Mouse (Mus musculus) hindbrain, embryonic 10.5 days (tissue): ENCODE measurements around the gene Dot1l. TPM values are rescaled to one million over a fixed set of nuclear protein-coding genes. Genes with fewer than 3 reads are reported as not detected.

ENCODE experiments used
- DNase-seq: peaks from one replicate; pipeline ENCODE4 v3.0.0-alpha.2; 2017; ENCODE audit warnings: low spot score
- H3K27ac ChIP-seq: fragments of 300-500 bp; sonication (generic); 2 replicates; pipeline ENCODE4 v1.5.1; 2016; ENCODE audit warnings: mild to moderate bottlenecking, moderate library complexity
- H3K27me3 ChIP-seq: fragments of 300-500 bp; sonication (generic); 2 replicates; pipeline ENCODE4 v1.6.1; 2016; ENCODE audit warnings: mild to moderate bottlenecking; ENCODE audit not compliant: poor library complexity, insufficient read depth, severe bottlenecking
- H3K36me3 ChIP-seq: fragments of 300-500 bp; sonication (generic); 2 replicates; pipeline ENCODE4 v1.6.1; 2016; ENCODE audit warnings: mild to moderate bottlenecking, moderate library complexity
- H3K4me1 ChIP-seq: fragments of 300-500 bp; sonication (generic); replicated peaks from 2 replicates; pipeline ENCODE4 v1.6.1; 2016; ENCODE audit warnings: mild to moderate bottlenecking
- H3K4me3 ChIP-seq: fragments of 300-500 bp; sonication (generic); 2 replicates; pipeline ENCODE4 v1.5.1; 2016; ENCODE audit warnings: mild to moderate bottlenecking, moderate library complexity
- H3K9me3 ChIP-seq: fragments of 300-500 bp; sonication (generic); 2 replicates; pipeline ENCODE4 v1.6.1; 2016; ENCODE audit warnings: mild to moderate bottlenecking, moderate library complexity
- whole genome bisulfite sequencing: fragments of 180-500 bp; shearing (Covaris S2); methylation state at CpG from one replicate; pipeline ENCODE4 v1.1.7; 2016; 5-methylcytosine and 5-hydroxymethylcytosine counted together
- polyA plus RNA-seq: library from polyadenylated mRNA; unstranded; fragments of >200 nt; fragmentation: Nextera tagmentation; extraction: Ambion mirVana; gene quantifications from 2 replicates; pipeline ENCODE4 v1.2.1, GENCODE M21; 2016

Gene Dot1l
- polyA plus RNA-seq, 1 experiment from 2014 or later = 22.8 TPM

DNA sequence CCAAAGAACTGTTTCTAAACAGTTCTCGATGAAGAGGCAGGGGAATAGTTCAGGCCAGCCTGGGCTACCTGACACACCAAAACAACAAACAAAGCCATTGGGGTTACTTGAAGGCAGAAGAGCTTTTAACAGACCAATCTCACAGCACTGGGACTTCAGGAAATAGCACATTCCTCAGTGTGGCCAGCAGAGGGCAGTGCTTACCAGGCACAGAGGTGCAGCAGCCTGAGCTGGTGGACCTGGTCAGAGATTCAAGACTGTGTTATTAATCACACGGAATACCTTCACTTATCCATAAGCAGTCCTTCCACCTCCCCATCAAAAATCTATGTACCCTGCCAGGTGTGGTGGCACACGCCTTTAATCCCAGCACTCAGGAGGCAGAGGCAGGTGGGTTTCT, 7.6 kb upstream of the Dot1l start:
- H3K27me3 ChIP-seq = no peaks in the 10 kb centered on the region
- H3K36me3 ChIP-seq = no peaks in the 10 kb centered on the region
- peak; percentile 71 for DNase-seq
- H3K27ac ChIP-seq = no peak overlapping the region
- peaks cover 22% of the 10 kb centered on the region for H3K4me1 ChIP-seq
- no peaks in the 10 kb centered on the region for H3K9me3 ChIP-seq
- WGBS = 17% methylated on average over 3 of the region's 3 CpGs
- H3K4me3 ChIP-seq = no peak overlapping the region

DNA sequence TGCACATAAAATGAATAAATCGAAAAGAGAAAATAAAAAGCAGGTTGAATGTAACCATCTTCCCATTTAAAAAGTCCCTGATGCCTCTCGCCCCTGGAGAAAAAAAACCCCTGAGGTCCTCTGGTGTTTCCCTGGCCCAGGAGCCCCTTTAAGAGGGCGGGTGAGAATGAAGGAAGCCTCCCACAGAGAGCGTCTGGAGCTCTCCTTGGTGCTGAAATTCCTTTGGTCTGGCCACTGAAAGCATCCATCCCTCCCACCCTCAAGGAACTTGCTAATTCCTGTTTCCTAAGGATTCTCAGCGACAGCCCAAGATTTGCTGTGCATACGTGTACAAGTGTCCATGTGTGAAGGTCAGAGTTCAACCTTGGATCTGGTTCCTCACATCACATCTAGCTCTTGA, 6.4 kb upstream of the Dot1l start:
- no peak overlapping the region for H3K27ac ChIP-seq
- H3K9me3 ChIP-seq = no peaks in the 10 kb centered on the region
- H3K27me3 ChIP-seq = no peaks in the 10 kb centered on the region
- H3K36me3 ChIP-seq = no peaks in the 10 kb centered on the region
- 7% methylated on average over 6 of the region's 6 CpGs for WGBS
- peak; percentile 58 for DNase-seq
- H3K4me3 ChIP-seq = no peak overlapping the region
- peaks cover 21% of the 10 kb centered on the region for H3K4me1 ChIP-seq

DNA sequence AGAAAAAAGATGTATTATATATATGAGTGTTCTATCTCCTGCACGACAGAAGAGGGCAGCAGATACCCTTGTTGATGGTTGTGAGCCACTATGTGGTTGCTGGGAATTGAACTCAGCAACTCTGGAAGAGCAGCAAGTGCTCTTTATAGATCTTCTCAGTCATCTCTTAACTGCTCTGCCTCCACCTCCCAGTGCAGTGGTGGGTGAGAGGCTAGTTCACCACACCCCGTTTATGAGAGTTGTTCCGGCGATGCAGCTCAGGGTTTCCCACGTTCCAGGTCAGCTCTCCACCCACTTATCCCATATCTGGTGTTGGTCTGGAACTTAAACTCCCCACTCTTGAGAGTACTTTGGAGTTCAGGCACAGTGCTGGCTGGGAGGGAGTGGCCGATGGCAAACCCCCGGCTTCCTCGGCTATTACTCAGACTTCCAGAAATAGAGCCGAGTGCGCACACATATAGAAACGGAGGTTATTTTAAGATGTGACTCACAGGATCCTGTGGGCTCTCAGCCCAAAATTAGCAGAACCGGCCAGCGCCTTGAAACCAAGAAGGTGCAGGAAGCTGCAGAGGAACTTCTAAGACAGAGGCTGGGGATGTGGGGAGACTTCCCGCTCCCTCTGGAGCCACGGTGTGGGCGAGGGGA, 3.7 kb upstream of the Dot1l start:
- peak overlapping the region; percentile 23; the same call in 1 of the 2 replicates for H3K27ac ChIP-seq
- H3K9me3 ChIP-seq = no peaks in the 10 kb centered on the region
- peaks cover 29% of the 10 kb centered on the region for H3K4me1 ChIP-seq
- 14% methylated on average over 16 of the region's 16 CpGs for WGBS
- DNase-seq = no peak
- no peaks in the 10 kb centered on the region for H3K27me3 ChIP-seq
- no peaks in the 10 kb centered on the region for H3K36me3 ChIP-seq
- H3K4me3 ChIP-seq = peak overlapping the region; percentile 41

DNA sequence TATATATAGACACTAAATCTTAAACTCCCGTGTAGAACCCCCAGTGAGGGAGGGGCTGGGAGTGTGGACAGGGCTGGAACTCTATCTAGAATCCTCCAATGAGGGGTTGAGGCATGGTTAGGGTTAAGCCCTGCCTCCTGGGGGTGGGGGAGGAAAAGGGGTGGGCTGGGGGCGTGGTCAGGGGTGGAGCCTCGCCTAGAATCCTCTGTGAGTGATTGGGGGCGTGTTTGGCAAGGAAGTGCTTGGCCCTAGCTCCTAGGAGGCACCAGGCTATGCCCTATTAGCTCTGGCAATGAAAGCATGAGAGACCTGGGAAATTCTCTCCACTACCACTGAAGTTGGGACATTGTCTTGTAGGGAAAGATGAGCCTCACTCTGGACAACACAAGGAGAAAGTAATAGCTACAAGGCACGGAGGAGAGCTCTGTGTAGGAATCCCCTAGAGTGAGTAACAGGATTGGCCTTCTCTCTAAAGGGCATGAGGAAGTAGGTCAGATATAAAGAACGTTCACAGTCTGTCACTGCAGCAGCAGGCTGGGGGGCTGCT, 2.9 kb upstream of the Dot1l start:
- 0 out of 2 replicates have a peak overlapping the region, but pooled peaks have one; percentile 23 for H3K27ac ChIP-seq

DNA sequence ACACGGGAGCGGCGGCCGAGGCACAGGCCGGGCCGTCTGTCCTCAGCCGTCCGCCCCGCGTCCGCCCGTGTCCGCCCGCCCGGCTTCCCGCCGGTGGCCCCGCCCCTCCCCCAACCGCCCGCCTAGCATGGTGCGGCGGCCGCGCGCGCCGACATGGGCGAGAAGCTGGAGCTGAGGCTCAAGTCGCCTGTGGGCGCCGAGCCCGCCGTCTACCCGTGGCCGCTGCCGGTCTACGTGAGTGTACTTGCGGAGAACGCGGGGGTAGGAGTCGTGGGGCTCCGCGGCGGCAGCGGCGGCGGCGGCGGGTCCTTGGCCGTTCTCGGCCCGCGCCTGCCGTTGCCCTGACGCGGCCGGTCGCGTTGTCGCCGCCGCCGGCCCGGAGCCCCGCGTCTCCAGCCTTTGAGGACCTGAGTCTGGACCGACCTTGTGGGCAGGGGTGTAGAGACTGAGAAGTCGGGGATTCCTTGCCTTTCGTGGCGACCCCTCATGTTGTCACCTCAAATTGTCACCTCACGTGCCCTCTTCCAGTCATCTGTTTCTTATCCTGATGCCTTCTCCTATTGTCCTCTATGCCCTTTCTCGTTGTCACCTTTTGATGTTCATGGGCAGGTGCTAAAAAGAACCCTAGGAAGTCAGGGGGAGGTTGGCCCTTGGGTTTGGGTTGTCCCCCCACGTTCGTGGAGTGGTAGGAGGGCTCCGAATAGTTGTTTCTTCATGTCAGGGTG, 447 bp downstream of the Dot1l start:
- Histone ChIP-seq H3K36me3 (no peaks in the 10 kb centered on the region), H3K4me1 (peaks cover 68% of the 10 kb centered on the region), H3K27me3 (no peaks in the 10 kb centered on the region), H3K4me3 (peak overlapping the region; percentile 91), H3K9me3 (no peaks in the 10 kb centered on the region), H3K27ac (peak overlapping the region; percentile 97)
- DNase-seq = no peak
- under 1% methylated on average over 74 of the region's 75 CpGs for WGBS

More for the DNA sequence above, 2.9 kb upstream of the Dot1l start:
- WGBS = 7% methylated on average over 6 of the region's 6 CpGs
- no peaks in the 10 kb centered on the region for H3K36me3 ChIP-seq
- H3K4me1 ChIP-seq = peaks cover 37% of the 10 kb centered on the region
- H3K4me3 ChIP-seq = peak overlapping the region; percentile 41
- DNase-seq = peak; percentile 88
- no peaks in the 10 kb centered on the region for H3K9me3 ChIP-seq
- H3K27me3 ChIP-seq = no peaks in the 10 kb centered on the region

DNA sequence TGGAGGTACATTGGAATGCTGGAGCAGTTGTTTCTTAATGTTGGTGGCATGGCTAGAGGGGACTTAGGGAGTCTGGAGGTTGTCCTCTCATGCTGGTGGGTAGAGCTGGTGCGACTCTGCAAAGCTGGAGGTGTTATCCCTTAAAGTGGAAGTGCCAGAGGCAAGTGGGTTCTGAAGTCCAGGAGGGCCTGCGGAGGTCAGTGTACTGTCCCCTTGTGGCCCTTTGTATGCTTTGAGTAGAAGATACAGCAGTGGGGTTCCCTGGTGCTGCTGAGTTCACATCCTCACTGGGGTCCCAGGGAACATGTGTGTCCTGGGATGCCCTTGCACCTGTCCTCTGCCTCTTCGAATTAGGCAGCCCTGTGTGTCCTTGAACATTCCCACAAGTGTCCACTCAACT, 1.1 kb downstream of the Dot1l start:
- H3K4me1 ChIP-seq = peaks cover 74% of the 10 kb centered on the region
- H3K27ac ChIP-seq = peak overlapping the region; percentile 97
- no peak for DNase-seq
- H3K36me3 ChIP-seq = no peaks in the 10 kb centered on the region
- H3K27me3 ChIP-seq = no peaks in the 10 kb centered on the region
- WGBS = 36% methylated on average over 3 of the region's 3 CpGs
- H3K9me3 ChIP-seq = no peaks in the 10 kb centered on the region
- peak overlapping the region; percentile 91 for H3K4me3 ChIP-seq

DNA sequence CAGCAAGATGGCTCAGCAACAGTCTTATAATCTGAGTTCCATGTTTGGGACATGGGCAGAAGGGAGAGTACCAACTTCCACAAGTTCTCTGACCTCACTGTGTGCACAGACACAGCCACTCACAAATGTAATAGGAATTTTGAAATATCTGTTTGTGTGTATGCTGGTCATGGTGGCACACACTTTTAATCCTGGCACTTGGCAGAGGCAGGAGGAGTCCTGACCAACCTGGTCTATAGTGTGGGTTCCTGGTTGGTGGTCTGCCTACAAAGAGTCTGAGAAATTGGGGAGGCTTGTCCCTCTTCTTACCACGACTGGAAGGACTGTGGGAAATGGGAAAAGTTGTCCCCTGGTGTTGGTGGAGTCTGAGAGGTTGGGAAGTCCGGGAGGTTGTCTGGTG, 1.5 kb downstream of the Dot1l start:
- 72% methylated on average over 2 of the region's 2 CpGs for WGBS
- Histone ChIP-seq H3K27me3 (no peaks in the 10 kb centered on the region), H3K36me3 (no peaks in the 10 kb centered on the region), H3K9me3 (no peaks in the 10 kb centered on the region), H3K27ac (peak overlapping the region; percentile 97; the same call in 1 of the 2 replicates), H3K4me1 (peaks cover 71% of the 10 kb centered on the region), H3K4me3 (peak overlapping the region; percentile 91)
- no peak for DNase-seq

DNA sequence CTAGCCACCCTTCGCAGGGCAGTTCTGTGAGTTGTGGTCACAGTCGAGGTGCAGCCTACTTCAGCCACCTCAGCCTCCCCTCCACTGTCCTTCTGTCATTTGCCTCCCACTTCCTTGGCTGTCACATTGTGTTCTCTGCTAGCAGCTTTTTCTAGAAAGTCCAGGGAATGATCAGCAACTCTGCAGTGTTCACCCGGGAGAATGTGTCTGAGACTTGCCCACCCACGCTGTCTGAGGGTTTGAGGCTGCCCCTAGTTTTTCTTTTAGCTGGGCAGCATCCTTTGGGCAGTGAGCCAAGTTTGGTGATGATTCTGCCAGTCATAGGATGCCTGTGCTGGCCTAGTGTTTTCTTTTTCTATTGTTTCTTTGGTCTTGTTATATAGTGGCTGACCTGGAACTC, 2.0 kb downstream of the Dot1l start:
- 76% methylated on average over 4 of the region's 4 CpGs for WGBS
- Histone ChIP-seq H3K27me3 (no peaks in the 10 kb centered on the region), H3K4me1 (peaks cover 66% of the 10 kb centered on the region), H3K4me3 (peak overlapping the region; percentile 91), H3K36me3 (no peaks in the 10 kb centered on the region), H3K9me3 (no peaks in the 10 kb centered on the region), H3K27ac (0 out of 2 replicates have a peak overlapping the region, but pooled peaks have one; percentile 97)
- no peak for DNase-seq

DNA sequence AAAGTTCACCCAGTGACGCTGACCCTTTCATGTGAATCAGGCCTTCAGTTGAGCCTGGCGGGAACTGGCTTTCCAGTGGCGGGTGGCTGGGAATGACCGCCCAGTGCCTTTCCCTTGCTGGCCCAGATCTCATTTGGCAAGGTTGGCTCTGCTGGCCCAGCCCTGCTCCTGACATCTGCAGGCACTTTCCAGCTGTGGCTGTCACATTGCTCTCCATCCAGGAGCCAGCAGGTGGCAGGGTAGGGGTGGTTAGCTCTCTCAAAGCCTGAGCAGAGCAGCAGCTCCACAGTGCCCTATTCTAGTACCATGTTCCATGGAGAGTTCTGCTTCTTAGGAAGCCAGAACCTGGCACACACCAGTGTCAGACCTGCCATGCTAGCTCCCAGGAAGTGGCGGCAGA, 2.7 kb downstream of the Dot1l start:
- 39% methylated on average over 5 of the region's 5 CpGs for WGBS
- Histone ChIP-seq H3K4me1 (peaks cover 58% of the 10 kb centered on the region), H3K27me3 (no peaks in the 10 kb centered on the region)

DNA sequence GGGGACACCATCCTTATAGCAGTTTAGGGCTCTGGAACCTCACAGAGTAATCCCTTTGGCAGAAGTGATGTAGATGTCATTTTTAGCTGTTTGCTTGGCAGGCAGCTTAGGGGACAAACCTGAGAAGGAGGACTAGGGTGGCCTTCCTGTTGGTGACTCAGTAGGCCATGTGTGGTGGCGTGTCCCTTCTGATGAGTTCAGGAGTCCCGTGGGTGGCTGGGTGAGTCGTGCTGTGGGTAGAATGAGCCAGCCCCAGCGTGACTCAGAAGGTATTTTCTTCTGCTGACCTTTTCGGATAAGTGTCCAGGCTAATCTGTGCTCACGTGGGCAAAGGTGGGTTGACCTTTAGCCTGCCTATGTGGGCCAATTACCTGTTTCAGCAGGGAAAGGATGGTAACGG, 3.6 kb downstream of the Dot1l start:
- Histone ChIP-seq H3K27ac (no peak overlapping the region), H3K4me3 (peak overlapping the region; percentile 7; the same call in 1 of the 2 replicates), H3K9me3 (no peaks in the 10 kb centered on the region), H3K27me3 (no peaks in the 10 kb centered on the region), H3K4me1 (peaks cover 63% of the 10 kb centered on the region), H3K36me3 (peaks cover 13% of the 10 kb centered on the region; the same call in 1 of the 2 replicates)
- no peak for DNase-seq
- WGBS = 85% methylated on average over 7 of the region's 7 CpGs

More for the DNA sequence above, 2.7 kb downstream of the Dot1l start:
- H3K9me3 ChIP-seq = no peaks in the 10 kb centered on the region
- no peak overlapping the region for H3K27ac ChIP-seq
- DNase-seq = peak; percentile 59
- H3K36me3 ChIP-seq = peaks cover 4% of the 10 kb centered on the region; the same call in 1 of the 2 replicates
- peak overlapping the region; percentile 91 for H3K4me3 ChIP-seq

DNA sequence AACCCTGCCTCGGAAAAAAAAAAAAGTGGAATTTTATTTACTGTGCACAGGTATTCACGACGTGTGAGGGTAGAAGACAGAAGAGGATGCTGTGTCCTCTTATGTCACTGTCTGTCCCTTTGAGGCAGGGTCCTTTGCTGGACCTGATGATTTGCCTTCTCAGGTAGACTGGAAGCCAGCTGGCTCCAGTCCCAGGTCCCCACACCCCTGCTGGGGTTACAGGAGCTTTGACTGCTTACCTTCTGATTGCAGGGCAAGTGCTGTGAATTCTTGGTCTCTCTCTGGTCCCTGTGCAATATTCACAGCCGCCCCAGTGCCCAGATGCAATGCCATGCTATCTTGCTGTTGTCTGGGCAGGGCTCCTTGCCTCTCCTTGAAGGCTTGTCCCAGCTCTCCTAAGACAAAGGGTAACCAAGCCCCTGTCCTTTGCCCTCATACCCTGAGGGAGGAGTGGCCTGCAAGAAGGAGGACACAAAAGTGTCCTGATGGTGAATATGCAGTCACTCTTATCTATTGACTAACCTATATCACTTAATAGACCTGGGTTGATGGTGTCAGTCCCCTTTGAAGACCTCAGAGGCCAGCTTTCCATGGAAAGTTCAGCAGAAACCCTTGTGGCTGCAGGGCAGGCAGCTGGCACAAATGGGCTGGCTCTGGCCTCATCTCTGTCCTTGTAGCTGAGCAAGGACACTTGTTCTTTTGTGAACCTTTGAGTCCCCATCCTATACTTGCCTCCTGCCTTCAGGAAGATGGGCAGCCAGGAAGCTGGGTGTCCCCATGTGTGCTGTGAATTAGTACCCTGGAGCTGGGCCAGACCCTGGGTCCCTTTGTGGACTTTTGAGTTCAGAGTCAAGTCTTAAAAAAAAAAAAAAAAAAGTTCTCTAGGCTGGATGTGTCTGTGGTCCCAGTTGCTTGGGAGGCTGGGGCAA, 5.9 kb downstream of the Dot1l start:
- Histone ChIP-seq H3K27ac (no peak overlapping the region), H3K27me3 (no peaks in the 10 kb centered on the region), H3K9me3 (no peaks in the 10 kb centered on the region), H3K4me3 (no peak overlapping the region), H3K36me3 (peaks cover 35% of the 10 kb centered on the region), H3K4me1 (peaks cover 55% of the 10 kb centered on the region)
- 87% methylated on average over 4 of the region's 4 CpGs for WGBS
- DNase-seq = no peak

DNA sequence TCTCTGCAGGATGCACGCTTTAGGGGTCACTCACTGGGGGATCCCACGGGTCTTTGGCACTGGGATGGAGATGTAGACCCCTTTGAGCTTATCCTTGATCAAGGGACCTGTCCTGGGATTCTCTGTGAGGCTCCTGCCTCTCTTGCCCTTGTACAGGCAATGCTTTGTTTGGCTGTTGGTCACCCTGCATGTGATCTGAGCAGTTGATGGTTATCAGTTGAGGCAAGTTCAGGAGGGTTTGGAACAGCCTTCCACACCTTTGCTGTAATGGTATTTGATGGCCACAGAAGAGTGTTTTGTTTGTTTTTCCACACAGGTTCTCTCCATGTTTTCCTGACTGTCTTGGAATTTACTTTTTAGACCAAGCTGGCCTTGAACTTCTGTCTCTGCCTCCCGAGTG, 6.8 kb downstream of the Dot1l start:
- Histone ChIP-seq H3K36me3 (peaks cover 45% of the 10 kb centered on the region), H3K4me1 (peaks cover 53% of the 10 kb centered on the region), H3K9me3 (no peaks in the 10 kb centered on the region), H3K27me3 (no peaks in the 10 kb centered on the region), H3K4me3 (no peak overlapping the region), H3K27ac (no peak overlapping the region)
- WGBS = 75% methylated on average over 3 of the region's 3 CpGs
- no peak for DNase-seq
